Mouse (Mus musculus) intestine, embryonic 14.5 days (tissue): ENCODE data around the gene 1700017D01Rik. TPM values are rescaled to one million over a fixed set of nuclear protein-coding genes. Genes with fewer than 3 reads are reported as not detected.
A peak's percentile ranks its signal among the peaks of the same experiment; 100 is the strongest.
"Not testable (repeated sequence)": the region's sequence is repeated elsewhere in the genome, so short reads cannot be mapped to it uniquely, and the experiment has no call there.

ENCODE experiments used
- ATAC-seq: fragments of 200-750 bp; cut with Nextera tagmentation; replicated peaks from 2 replicates; pipeline ENCODE4 v1.8.0; 2017; ENCODE audit warnings: low read depth, moderate number of reproducible peaks, moderate TSS enrichment, moderate library complexity; ENCODE audit not compliant: low FRiP score, low TSS enrichment
- DNase-seq: peaks from one replicate; pipeline ENCODE4 v3.0.0-alpha.2; 2018; ENCODE audit warnings: low spot score
- H3K27ac ChIP-seq: fragments of 300-500 bp; sonication (generic); 2 replicates; pipeline ENCODE4 v1.5.1; 2014; ENCODE audit warnings: low read depth, mild to moderate bottlenecking, control low read depth
- H3K27me3 ChIP-seq: fragments of 300-500 bp; sonication (generic); replicated peaks from 2 replicates; pipeline ENCODE4 v1.6.1; 2014; ENCODE audit warnings: low read length, control low read depth; ENCODE audit not compliant: control insufficient read depth, insufficient read depth
- H3K36me3 ChIP-seq: fragments of 300-500 bp; sonication (generic); 2 replicates; pipeline ENCODE4 v1.6.1; 2014; ENCODE audit warnings: low read length, control low read depth; ENCODE audit not compliant: control insufficient read depth, insufficient read depth
- H3K4me1 ChIP-seq: fragments of 300-500 bp; sonication (generic); replicated peaks from 2 replicates; pipeline ENCODE4 v1.6.1; 2014; ENCODE audit warnings: low read length, control low read depth, mixed read lengths; ENCODE audit not compliant: control insufficient read depth, insufficient read depth
- H3K4me2 ChIP-seq: fragments of 300-500 bp; sonication (generic); 2 replicates; pipeline ENCODE4 v1.6.1; 2014; ENCODE audit warnings: low read length
- H3K4me3 ChIP-seq: fragments of 300-500 bp; sonication (generic); 2 replicates; pipeline ENCODE4 v1.5.1; 2014; ENCODE audit warnings: low read depth, low read length, control low read depth, mixed read lengths
- H3K9ac ChIP-seq: fragments of 300-500 bp; sonication (generic); 2 replicates; pipeline ENCODE4 v1.6.1; 2014; ENCODE audit warnings: mild to moderate bottlenecking, low read length
- H3K9me3 ChIP-seq: fragments of 300-500 bp; sonication (generic); 2 replicates; pipeline ENCODE4 v1.6.1; 2016; ENCODE audit warnings: low read length, control low read depth; ENCODE audit not compliant: control insufficient read depth
- WGBS: fragments of 180-500 bp; shearing (Covaris S2); extraction: QIAGEN DNeasy Blood & Tissue Kit; methylation state at CpG from one replicate; pipeline ENCODE4 v1.1.7; 2014; 5-methylcytosine and 5-hydroxymethylcytosine counted together
- polyA plus RNA-seq: library from polyadenylated mRNA; unstranded; fragments of >200 nt; fragmentation: Nextera tagmentation; extraction: Ambion mirVana; gene quantifications from 2 replicates; pipeline ENCODE4 v1.2.1, GENCODE M21; 2014

The 1700017D01Rik gene
- polyA plus RNA-seq = not detected in 2 replicates

DNA sequence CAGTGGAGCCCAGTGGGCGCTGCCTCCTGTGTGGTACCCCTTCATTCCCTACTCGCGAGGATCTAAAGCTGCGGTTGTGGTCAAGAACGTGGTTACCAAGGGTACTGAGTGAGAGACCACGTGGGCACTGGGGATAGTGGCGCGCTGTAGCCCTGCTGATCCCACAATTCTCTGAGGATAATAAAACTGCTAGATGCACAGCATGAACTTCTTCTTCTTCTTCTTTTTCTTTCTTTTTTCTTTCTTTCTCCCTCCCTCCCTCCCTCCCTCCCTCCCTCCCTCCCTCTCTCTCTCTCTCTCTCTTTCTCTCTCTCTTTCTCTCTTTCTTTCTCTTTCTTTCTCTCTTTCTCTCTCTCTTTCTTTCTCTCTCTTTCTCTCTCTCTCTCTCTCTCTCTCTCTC, at the start of gene 1700017D01Rik:
Gene 1700017D01Rik, minus strand, starts transcription at position 101 of the 400 bp plus-strand sequence.
- not testable (repeated sequence) for H3K4me1 ChIP-seq, H3K27ac ChIP-seq, H3K4me2 ChIP-seq, H3K9ac ChIP-seq, ATAC-seq, H3K4me3 ChIP-seq, H3K27me3 ChIP-seq, H3K36me3 ChIP-seq, DNase-seq, H3K9me3 ChIP-seq
- whole genome bisulfite sequencing = 82% methylated on average over 8 of the region's 8 CpGs

DNA sequence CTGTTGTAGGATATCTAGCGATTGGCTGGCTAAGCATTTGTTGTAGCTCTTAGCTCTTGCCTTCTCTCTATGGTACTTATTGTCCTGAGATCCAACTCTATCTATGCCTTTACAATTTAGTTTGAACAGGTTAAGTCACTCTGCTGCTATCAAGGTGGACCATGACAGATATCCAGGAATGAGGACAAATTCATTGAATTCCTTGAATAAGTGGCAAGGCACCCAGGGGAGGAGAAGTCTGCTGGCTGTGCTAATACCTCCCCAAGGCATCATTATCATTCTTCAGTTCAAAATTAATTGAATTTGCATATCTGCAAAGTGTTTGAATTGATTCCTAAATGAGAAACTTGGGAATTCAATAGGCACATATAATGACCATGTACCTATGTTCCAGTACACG, 46.8 kb upstream of the 1700017D01Rik start:
- Histone ChIP-seq H3K27me3 (no peaks in the 10 kb centered on the region), H3K9ac (no peak overlapping the region), H3K4me2 (no peak overlapping the region), H3K4me3 (no peak overlapping the region), H3K9me3 (no peaks in the 10 kb centered on the region), H3K27ac (no peak overlapping the region), H3K4me1 (no peaks in the 10 kb centered on the region), H3K36me3 (no peaks in the 10 kb centered on the region)
- ATAC-seq (no peak), DNase-seq (no peak)
- 64% methylated on average over 2 of the region's 2 CpGs for WGBS

DNA sequence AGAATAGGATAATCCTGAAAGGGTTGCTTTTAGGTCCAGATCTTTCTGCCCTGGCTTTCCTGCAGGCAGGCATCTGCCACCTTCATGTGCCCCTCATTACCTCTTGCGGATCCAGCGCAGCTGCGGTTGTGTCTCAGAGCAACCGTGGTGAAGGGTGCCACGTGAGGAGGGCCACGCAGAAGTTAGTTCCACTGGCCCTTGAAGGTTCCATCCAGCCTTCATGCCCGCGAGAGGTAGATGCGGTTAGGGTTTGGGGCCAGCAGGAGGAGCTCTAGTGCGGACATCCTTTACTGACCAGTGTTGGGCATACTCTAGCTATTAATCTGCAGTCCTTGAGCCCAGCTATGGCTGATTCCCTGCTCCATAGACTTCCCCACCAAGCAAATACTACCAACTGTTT, 34.5 kb upstream of the 1700017D01Rik start, which contains the start of gene 1700025F22Rik:
Gene 1700025F22Rik, minus strand, starts transcription at position 149 of the 400 bp plus-strand sequence.
- no peak within 1 kb of the TSS for H3K4me2 ChIP-seq
- WGBS = 35% methylated on average over 10 of the region's 10 CpGs
- no peak within 1 kb of the TSS for H3K9ac ChIP-seq
- H3K4me1 ChIP-seq = no peaks in the 10 kb centered on the region
- no peaks in the 10 kb centered on the region for H3K9me3 ChIP-seq
- ATAC-seq (no peak), DNase-seq (no peak)
- H3K4me3 ChIP-seq = no peak within 1 kb of the TSS
- H3K27me3 ChIP-seq = no peaks in the 10 kb centered on the region
- no peak within 1 kb of the TSS for H3K27ac ChIP-seq
- no peaks in the 10 kb centered on the region for H3K36me3 ChIP-seq

DNA sequence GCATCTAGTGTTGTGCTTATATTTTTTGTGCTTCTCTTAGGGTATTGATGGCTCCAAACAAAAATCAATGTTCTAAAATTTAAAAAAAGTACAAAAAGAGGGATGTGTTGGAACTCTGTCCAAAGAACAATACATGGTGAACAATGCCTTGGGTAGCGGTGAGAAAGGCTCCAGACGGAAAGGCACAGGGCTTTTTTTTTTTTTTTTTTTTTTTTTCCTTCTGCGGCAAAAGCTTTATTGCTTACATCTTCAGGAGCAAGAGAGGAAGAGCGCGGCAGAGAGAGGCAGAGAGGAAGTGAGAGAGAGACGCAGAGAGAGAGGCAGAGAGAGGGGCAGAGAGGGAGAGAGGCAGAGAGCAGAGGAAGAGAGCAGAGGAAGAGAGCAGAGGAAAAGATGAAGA, 27.2 kb upstream of the 1700017D01Rik start:
- H3K27me3 ChIP-seq, H3K4me2 ChIP-seq, H3K4me3 ChIP-seq, DNase-seq, H3K4me1 ChIP-seq, H3K9me3 ChIP-seq, H3K27ac ChIP-seq, H3K9ac ChIP-seq, ATAC-seq, H3K36me3 ChIP-seq: not testable (repeated sequence)
- WGBS = 88% methylated on average over 6 of the region's 6 CpGs

DNA sequence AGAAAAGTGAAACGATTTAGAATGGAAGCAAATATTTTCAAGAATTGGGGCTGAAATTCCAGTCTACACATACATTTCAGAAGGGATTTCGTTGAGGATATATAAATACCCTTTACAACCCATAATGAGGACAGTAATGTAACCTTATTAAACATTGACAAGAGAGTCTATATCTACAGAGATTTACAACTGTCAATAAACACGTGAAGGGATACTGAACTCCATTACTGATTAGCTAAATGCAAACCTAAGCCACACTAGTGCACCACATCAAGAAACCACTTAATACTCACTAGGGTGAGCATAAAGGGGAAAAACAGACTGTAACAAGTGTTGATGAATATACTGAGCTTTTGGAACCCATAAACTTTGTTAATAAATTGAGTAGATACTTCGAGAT, 4.7 kb upstream of the 1700017D01Rik start:
- Histone ChIP-seq H3K4me3 (no peak overlapping the region), H3K36me3 (no peaks in the 10 kb centered on the region), H3K4me2 (no peak overlapping the region), H3K4me1 (no peaks in the 10 kb centered on the region), H3K9ac (no peak overlapping the region), H3K27ac (no peak overlapping the region), H3K27me3 (no peaks in the 10 kb centered on the region), H3K9me3 (no peaks in the 10 kb centered on the region)
- ATAC-seq (no peak), DNase-seq (no peak)
- 63% methylated on average over 4 of the region's 4 CpGs for whole genome bisulfite sequencing

DNA sequence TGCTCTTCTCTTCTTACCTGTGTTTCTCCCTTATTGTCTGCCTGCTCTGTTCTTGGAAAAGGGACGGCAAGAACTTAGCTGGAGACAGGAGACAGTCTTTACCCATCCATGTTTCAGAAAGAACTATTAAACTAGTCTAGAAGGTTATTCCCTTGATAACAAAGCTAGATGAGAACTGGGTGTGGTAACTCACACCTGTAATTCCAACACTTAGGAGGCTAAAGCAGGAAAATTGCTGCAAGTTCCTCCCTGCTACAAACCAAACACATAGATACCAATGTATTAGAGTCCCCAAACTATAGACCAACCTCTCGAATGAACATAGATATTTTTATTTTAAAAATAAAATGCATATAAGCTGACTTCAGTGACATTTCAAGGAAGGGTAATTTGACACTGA, 4.2 kb upstream of the 1700017D01Rik start:
- WGBS = 80% methylated on average over 2 of the region's 2 CpGs

DNA sequence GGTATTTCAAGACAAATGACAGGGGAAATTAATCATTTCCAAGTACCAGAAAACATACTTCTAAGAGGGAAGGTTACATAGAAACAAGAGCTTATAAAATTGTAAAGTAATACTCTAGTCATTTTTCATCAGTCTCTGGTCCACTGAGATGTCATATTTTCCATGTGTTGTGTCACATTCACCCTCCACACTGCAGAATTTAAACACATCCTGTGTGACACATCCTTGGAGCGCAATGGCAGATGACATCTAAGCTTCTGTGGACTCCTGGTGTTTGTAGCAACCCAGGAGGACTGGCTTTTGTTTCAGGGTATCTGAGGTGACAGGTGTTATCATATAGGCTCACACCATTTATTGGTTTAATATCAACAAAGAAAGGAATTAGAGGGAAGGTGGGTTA, 974 bp downstream of the 1700017D01Rik start:
- no peak overlapping the region for H3K4me3 ChIP-seq
- H3K9ac ChIP-seq = no peak overlapping the region
- H3K27me3 ChIP-seq = no peaks in the 10 kb centered on the region
- no peaks in the 10 kb centered on the region for H3K9me3 ChIP-seq
- ATAC-seq = no peak
- H3K4me1 ChIP-seq = no peaks in the 10 kb centered on the region
- no peak overlapping the region for H3K4me2 ChIP-seq
- H3K36me3 ChIP-seq = no peaks in the 10 kb centered on the region
- 89% methylated on average over 1 of the region's 1 CpGs for WGBS
- DNase-seq = no peak
- H3K27ac ChIP-seq = no peak overlapping the region

More for the DNA sequence above, 4.2 kb upstream of the 1700017D01Rik start:
- H3K4me1 ChIP-seq = no peaks in the 10 kb centered on the region
- no peaks in the 10 kb centered on the region for H3K27me3 ChIP-seq
- H3K4me2 ChIP-seq = no peak overlapping the region
- ATAC-seq = no peak
- H3K36me3 ChIP-seq = no peaks in the 10 kb centered on the region
- H3K4me3 ChIP-seq = no peak overlapping the region
- no peak for DNase-seq
- no peaks in the 10 kb centered on the region for H3K9me3 ChIP-seq
- no peak overlapping the region for H3K9ac ChIP-seq
- no peak overlapping the region for H3K27ac ChIP-seq

DNA sequence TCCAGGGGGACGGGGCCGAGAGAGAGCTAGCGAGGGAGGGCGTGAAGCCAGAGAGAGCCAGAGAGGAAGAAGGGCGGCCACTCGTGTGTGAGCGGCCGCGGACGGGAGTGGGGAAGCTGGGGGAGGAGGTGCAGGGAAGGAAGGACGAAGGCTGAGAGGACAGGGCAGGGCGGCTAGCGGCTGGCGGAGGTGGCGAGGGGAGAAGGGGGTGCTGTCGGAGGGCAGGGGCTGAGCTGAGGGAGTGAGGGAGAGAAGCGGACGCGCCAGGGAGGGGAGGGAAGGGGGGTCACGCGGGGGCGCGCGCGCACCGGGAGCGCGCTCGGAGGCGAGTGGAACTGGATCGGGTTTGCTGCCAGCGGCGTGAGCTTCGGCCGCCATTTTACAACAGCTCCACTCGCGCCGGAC, 9.7 kb downstream of the 1700017D01Rik start:
- not testable (repeated sequence) for H3K4me1 ChIP-seq, H3K9me3 ChIP-seq, H3K27ac ChIP-seq, H3K27me3 ChIP-seq, H3K36me3 ChIP-seq
- DNase-seq (peak; percentile 72), ATAC-seq (peak; percentile 99)
- Histone ChIP-seq H3K4me3 (peak overlapping the region; percentile 29), H3K4me2 (peak overlapping the region; percentile 41), H3K9ac (peak overlapping the region; percentile 30)
- WGBS = 2% methylated on average over 12 of the region's 38 CpGs

DNA sequence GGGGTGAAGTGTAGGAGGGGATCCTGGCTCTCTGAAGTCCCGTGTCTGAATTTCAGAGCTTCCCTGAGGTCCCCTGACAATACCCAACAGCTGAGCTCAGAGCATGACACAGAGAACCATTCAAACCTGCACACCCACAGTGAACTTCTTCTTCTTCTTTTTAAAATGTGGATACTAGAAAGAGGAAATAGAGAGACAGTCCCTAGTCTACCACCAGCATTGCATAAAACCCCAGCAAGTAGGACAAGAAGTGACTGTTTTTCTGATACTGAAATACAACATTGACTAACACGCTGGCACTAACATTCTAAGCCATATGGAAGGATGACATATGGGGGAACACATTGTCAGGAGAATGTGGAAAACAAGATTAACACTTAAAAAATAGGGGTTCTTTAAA, 11.3 kb downstream of the 1700017D01Rik start:
- no peak overlapping the region for H3K4me3 ChIP-seq
- WGBS = 86% methylated on average over 2 of the region's 2 CpGs
- ATAC-seq = no peak

More for the DNA sequence above, 11.3 kb downstream of the 1700017D01Rik start:
- Histone ChIP-seq H3K27me3 (no peaks in the 10 kb centered on the region), H3K27ac (no peak overlapping the region), H3K4me1 (no peaks in the 10 kb centered on the region), H3K36me3 (no peaks in the 10 kb centered on the region), H3K9me3 (peaks cover 3% of the 10 kb centered on the region; the same call in 1 of the 2 replicates), H3K9ac (no peak overlapping the region), H3K4me2 (no peak overlapping the region)
- DNase-seq = no peak
